ENCODE assay signal across 9 mouse cellular contexts in genomic region chr7:127691221-127691989, GRCm38 (mm10). TPM values are rescaled to one million over a fixed set of nuclear protein-coding genes. Genes with fewer than 3 reads are reported as not detected.
DNase-seq lines count a peak whose midpoint lies in the region; ATAC-seq lines count a peak whose summit lies in the region.
"Had no signal": no experiment of that assay in that cellular context is flagged by ENCODE, and none has a peak within 500 bp of the region (broad histone marks: within the 10 kb centered on the region; RNA-seq: fewer than 3 reads in every experiment).

No protein-coding gene starts in this region.

- no peaks in the 10 kb centered on the region for H3K9me3 ChIP-seq in hindbrain, embryonic 15.5 days
- H3K9me3 ChIP-seq in limb, embryonic 12.5 days, result no peaks in the 10 kb centered on the region
- no peaks in the 10 kb centered on the region for H3K9me3 ChIP-seq in midbrain, embryonic 14.5 days (ENCODE audit: control insufficient read depth, low read length)

- ATAC-seq in hindbrain, embryonic 15.5 days (ENCODE audit: low FRiP score, low read depth), result peak; percentile 48; the same call in 1 of the 2 replicates
- ATAC-seq in limb, embryonic 12.5 days (ENCODE audit: insufficient number of reproducible peaks, insufficient read depth, low FRiP score, low TSS enrichment, low read depth), result peak; percentile 42
- no peak for ATAC-seq in midbrain, embryonic 14.5 days (ENCODE audit: low FRiP score, low TSS enrichment)
- ATAC-seq in CD4-positive, CD25-positive, alpha-beta regulatory T cell, adult 4 months, result no peak

- H3K27ac ChIP-seq in hindbrain, embryonic 15.5 days (replicated peaks), result peak overlapping the region; percentile 70
- H3K27ac ChIP-seq in limb, embryonic 12.5 days, result peak overlapping the region; percentile 87
- H3K27ac ChIP-seq in midbrain, embryonic 14.5 days (replicated peaks; ENCODE audit: low read depth, low read length), result peak overlapping the region; percentile 66

- 6% methylated on average over 15 of the region's 15 CpGs for WGBS in hindbrain, embryonic 15.5 days
- WGBS in limb, embryonic 12.5 days, result 4% methylated on average over 15 of the region's 15 CpGs
- WGBS in midbrain, embryonic 14.5 days, result 5% methylated on average over 15 of the region's 15 CpGs

- peaks cover 5% of the 10 kb centered on the region; the same call in 1 of the 2 replicates for H3K36me3 ChIP-seq in hindbrain, embryonic 15.5 days
- peaks cover 18% of the 10 kb centered on the region for H3K36me3 ChIP-seq in limb, embryonic 12.5 days
- 0 out of 2 replicates have a peak, but pooled peaks cover 8% of the 10 kb centered on the region for H3K36me3 ChIP-seq in midbrain, embryonic 14.5 days (ENCODE audit: control insufficient read depth, insufficient read depth, low read length)

- H3K4me1 ChIP-seq in hindbrain, embryonic 15.5 days (replicated peaks), result peaks cover 7% of the 10 kb centered on the region
- H3K4me1 ChIP-seq in limb, embryonic 12.5 days (replicated peaks), result peaks cover 12% of the 10 kb centered on the region
- H3K4me1 ChIP-seq in midbrain, embryonic 14.5 days (ENCODE audit: control insufficient read depth, insufficient read depth, low read length), result no peaks in the 10 kb centered on the region

- H3K4me3 ChIP-seq in hindbrain, embryonic 15.5 days, result 0 out of 2 replicates have a peak overlapping the region, but pooled peaks have one; percentile 6
- H3K4me3 ChIP-seq in limb, embryonic 12.5 days (replicated peaks), result peak overlapping the region; percentile 29
- H3K4me3 ChIP-seq in midbrain, embryonic 14.5 days (replicated peaks; ENCODE audit: low read depth, low read length), result no peak overlapping the region

- no peak overlapping the region for H3K9ac ChIP-seq in hindbrain, embryonic 15.5 days
- peak overlapping the region; percentile 38 for H3K9ac ChIP-seq in limb, embryonic 12.5 days (replicated peaks)
- H3K9ac ChIP-seq in midbrain, embryonic 14.5 days (replicated peaks; ENCODE audit: low read length), result peak overlapping the region; percentile 26; the same call in 1 of the 2 replicates

- peak; percentile 76 for DNase-seq in WW6 (ENCODE audit: low read depth, low spot score)
- DNase-seq in cerebellum, postnatal 10 days, result peak; percentile 76 to 77
- peak; percentile 82 to 85 for DNase-seq in gastrocnemius, adult 8-10 months (ENCODE audit: low spot score in 2 of 2)
- peak; percentile 69 for DNase-seq in midbrain, embryonic 14.5 days
- DNase-seq in testis, postnatal 10 days (ENCODE audit: low spot score), result peak; percentile 88

- no peaks in the 10 kb centered on the region for H3K27me3 ChIP-seq in hindbrain, embryonic 15.5 days
- H3K27me3 ChIP-seq in limb, embryonic 12.5 days, result no peaks in the 10 kb centered on the region
- H3K27me3 ChIP-seq in midbrain, embryonic 14.5 days (ENCODE audit: control insufficient read depth, insufficient read depth, low read length), result no peaks in the 10 kb centered on the region

- H3K4me2 ChIP-seq in hindbrain, embryonic 15.5 days, result peak overlapping the region; percentile 46
- H3K4me2 ChIP-seq in limb, embryonic 12.5 days, result peak overlapping the region; percentile 52
- H3K4me2 ChIP-seq in midbrain, embryonic 14.5 days (ENCODE audit: low read length), result peak overlapping the region; percentile 40

RNA-seq across cellular contexts. Expression of gene Bcl7c, which starts 17.3 kb away (rescaled TPM):
- total RNA-seq in gastrocnemius, adult 8-10 months (2022), result 10 to 100 TPM; 33.5 to 36.0 (median 34.1) TPM
- 53.2 and 55.1 TPM in 2 replicates for polyA plus RNA-seq in hindbrain, embryonic 15.5 days (2015; fragmentation: Nextera tagmentation; extraction: Ambion mirVana)
- polyA plus RNA-seq in limb, embryonic 12.5 days (2016; fragmentation: Nextera tagmentation; extraction: Ambion mirVana), result 120 and 127 TPM in 2 replicates
- polyA plus RNA-seq in midbrain, embryonic 14.5 days (2014; fragmentation: Nextera tagmentation; extraction: Ambion mirVana), result 47.2 and 54.0 TPM in 2 replicates
- 1 to 10 TPM; 3.2 to 5.5 TPM for polyA plus RNA-seq in CD4-positive, CD25-positive, alpha-beta regulatory T cell, adult 4 months (2017; shearing (Covaris generic))

RNA-seq across cellular contexts. Expression of gene Ctf1, which starts 21.1 kb away (rescaled TPM):
- total RNA-seq in gastrocnemius, adult 8-10 months (2022), result 10 to 100 TPM; 15.2 to 20.3 (median 17.1) TPM
- 3.8 and 5.4 TPM in 2 replicates for polyA plus RNA-seq in hindbrain, embryonic 15.5 days (2015; fragmentation: Nextera tagmentation; extraction: Ambion mirVana)
- 29.3 and 30.0 TPM in 2 replicates for polyA plus RNA-seq in limb, embryonic 12.5 days (2016; fragmentation: Nextera tagmentation; extraction: Ambion mirVana)
- 3.5 and 4.3 TPM in 2 replicates for polyA plus RNA-seq in midbrain, embryonic 14.5 days (2014; fragmentation: Nextera tagmentation; extraction: Ambion mirVana)
- not detected for polyA plus RNA-seq in CD4-positive, CD25-positive, alpha-beta regulatory T cell, adult 4 months (2017; shearing (Covaris generic))
- total RNA-seq: neutrophil, adult 5-6 weeks had no signal

RNA-seq across cellular contexts. Expression of gene Ctf2, which starts 40.6 kb away (rescaled TPM):
- not detected for total RNA-seq in gastrocnemius, adult 8-10 months (2022)
- polyA plus RNA-seq in hindbrain, embryonic 15.5 days (2015; fragmentation: Nextera tagmentation; extraction: Ambion mirVana), result 0.14 and 0.35 TPM in 2 replicates
- 0.36 and 0.60 TPM in 2 replicates for polyA plus RNA-seq in limb, embryonic 12.5 days (2016; fragmentation: Nextera tagmentation; extraction: Ambion mirVana)
- polyA plus RNA-seq in midbrain, embryonic 14.5 days (2014; fragmentation: Nextera tagmentation; extraction: Ambion mirVana), result 0.12 and 0.16 TPM in 2 replicates
- not detected for polyA plus RNA-seq in CD4-positive, CD25-positive, alpha-beta regulatory T cell, adult 4 months (2017; shearing (Covaris generic))
- total RNA-seq: neutrophil, adult 5-6 weeks had no signal

RNA-seq across cellular contexts. Expression of gene Fbxl19, which starts 52.9 kb away (rescaled TPM):
- 1 to 10 TPM in 2 of 4 experiments, under 1 TPM in 2; 0.92 to 1.6 (median 1.1) TPM for total RNA-seq in gastrocnemius, adult 8-10 months (2022)
- 10.0 and 10.5 TPM in 2 replicates for polyA plus RNA-seq in hindbrain, embryonic 15.5 days (2015; fragmentation: Nextera tagmentation; extraction: Ambion mirVana)
- 9.0 and 10.5 TPM in 2 replicates for polyA plus RNA-seq in limb, embryonic 12.5 days (2016; fragmentation: Nextera tagmentation; extraction: Ambion mirVana)
- polyA plus RNA-seq in midbrain, embryonic 14.5 days (2014; fragmentation: Nextera tagmentation; extraction: Ambion mirVana), result 7.4 and 15.2 TPM in 2 replicates
- under 1 TPM; 0.12 to 0.62 TPM for polyA plus RNA-seq in CD4-positive, CD25-positive, alpha-beta regulatory T cell, adult 4 months (2017; shearing (Covaris generic))

Comparison
In these comparisons a context has a peak if more than half of its experiments do, and no peak if none do; other contexts are left out.
1. ATAC-seq: peak in hindbrain, embryonic 15.5 days (single experiment) and limb, embryonic 12.5 days (single experiment); none in midbrain, embryonic 14.5 days (single experiment) and CD4-positive, CD25-positive, alpha-beta regulatory T cell, adult 4 months (single experiment).
2. Peak in every context shown above with its lines, with median percentiles within 50 percentile points of each other: DNase-seq, H3K27ac ChIP-seq and H3K4me2 ChIP-seq.